Mouse (Mus musculus) olfactory bulb, adult 2 months (tissue): Measurements from ENCODE around the gene Cacna1a. TPM values are rescaled to one million over a fixed set of nuclear protein-coding genes. Genes with fewer than 3 reads are reported as not detected.

Experiments
- H3K27ac ChIP-seq: fragments of 200-500 bp; 2 replicates; pipeline ENCODE4 v1.5.1; 2012; ENCODE audit warnings: low read depth, low read length; ENCODE audit not compliant: insufficient read depth
- H3K4me1 ChIP-seq: fragments of 200-500 bp; 2 replicates; pipeline ENCODE4 v1.6.1; 2012; ENCODE audit warnings: low read length; ENCODE audit not compliant: control insufficient read depth, insufficient read depth
- H3K4me3 ChIP-seq: fragments of 200-500 bp; 2 replicates; pipeline ENCODE4 v1.5.1; 2012; ENCODE audit warnings: mild to moderate bottlenecking, low read depth, low read length, moderate library complexity; ENCODE audit not compliant: insufficient read depth
- CTCF ChIP-seq: fragments of 200-500 bp; IDR thresholded peaks from 2 replicates; pipeline ENCODE4 v1.5.1; 2012; ENCODE audit warnings: low read depth, mild to moderate bottlenecking, low read length, moderate library complexity; ENCODE audit not compliant: insufficient read depth
- POLR2A ChIP-seq: fragments of 200-500 bp; IDR thresholded peaks from 2 replicates; pipeline ENCODE4 v1.6.1; 2012; ENCODE audit warnings: mild to moderate bottlenecking, low read depth, low read length, moderate library complexity; ENCODE audit not compliant: insufficient read depth
- WGBS: fragments of 180-500 bp; shearing (Covaris S2); methylation state at CpG from one replicate; pipeline ENCODE4 v1.1.7; 2018; 5-methylcytosine and 5-hydroxymethylcytosine counted together
- polyA plus RNA-seq: library from polyadenylated mRNA; stranded (reverse); fragments of >200 nt; gene quantifications from 2 replicates; pipeline ENCODE4 v1.2.4, GENCODE M21; 2012; ENCODE audit warnings: low replicate concordance; ENCODE audit not compliant: missing spikeins, insufficient read depth, insufficient read length

The Cacna1a gene
- polyA plus RNA-seq, 1 experiment = not detected

GRCm38 (mm10) chr8:84533341-84533740, 145.1 kb downstream of the Cacna1a start:
- H3K4me1 ChIP-seq = no peaks in the 10 kb centered on the region; the same call in 1 of the 2 replicates
- WGBS = 78% methylated on average over 4 of the region's 4 CpGs
- TF ChIP-seq POLR2A = no peak
- TF ChIP-seq CTCF = no peak
- H3K27ac ChIP-seq = no peak overlapping the region
- H3K4me3 ChIP-seq = no peak overlapping the region

DNA sequence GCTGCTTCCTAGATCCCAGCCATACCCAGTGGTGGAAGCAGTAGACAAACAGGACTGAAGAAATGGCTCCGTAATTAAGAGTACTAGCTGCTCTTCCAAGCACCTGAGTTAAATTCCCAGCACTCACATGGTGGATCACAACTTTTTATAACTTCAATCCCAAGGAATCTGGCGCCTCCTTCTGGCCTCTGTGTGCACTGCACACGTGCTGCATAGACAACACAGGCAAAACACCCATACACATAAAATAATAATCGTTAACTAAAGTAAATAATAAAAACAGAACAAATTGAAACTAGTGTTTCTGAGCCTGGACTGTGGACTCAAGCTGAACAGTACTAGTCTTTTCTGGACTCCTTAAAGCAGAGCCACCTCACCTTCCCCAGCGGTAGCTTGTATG, 148.7 kb downstream of the Cacna1a start:
- Histone ChIP-seq H3K27ac (no peak overlapping the region), H3K4me3 (no peak overlapping the region), H3K4me1 (peaks cover 4% of the 10 kb centered on the region; the same call in 1 of the 2 replicates)
- TF ChIP-seq POLR2A (no peak), CTCF (no peak)
- WGBS = 88% methylated on average over 5 of the region's 5 CpGs

DNA sequence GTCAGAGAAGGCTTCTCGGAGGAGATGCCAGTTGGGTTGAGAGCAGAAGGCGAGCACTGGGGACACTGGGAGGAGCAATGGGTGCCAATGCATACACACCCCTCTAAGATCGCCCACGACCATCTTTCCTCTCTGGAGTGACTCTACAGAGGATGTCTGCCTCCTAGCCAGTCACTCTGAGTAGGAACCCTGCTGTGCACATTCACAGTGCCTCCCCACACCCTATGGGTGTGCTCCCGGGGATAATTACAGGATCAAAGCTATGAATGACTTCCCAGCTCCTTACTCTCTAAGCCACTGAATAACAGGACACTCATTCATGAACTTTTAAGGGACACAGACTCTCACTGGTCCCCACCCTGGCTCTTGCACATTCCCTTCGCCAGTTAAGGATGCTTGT, 151.1 kb downstream of the Cacna1a start:
- Histone ChIP-seq H3K4me1 (peaks cover 4% of the 10 kb centered on the region; the same call in 1 of the 2 replicates), H3K27ac (no peak overlapping the region), H3K4me3 (no peak overlapping the region)
- WGBS = 30% methylated on average over 6 of the region's 6 CpGs
- TF ChIP-seq POLR2A = no peak

GRCm38 (mm10) chr8:84542481-84542880, 154.2 kb downstream of the Cacna1a start:
- Histone ChIP-seq H3K27ac (no peak overlapping the region), H3K4me1 (peaks cover 4% of the 10 kb centered on the region; the same call in 1 of the 2 replicates), H3K4me3 (no peak overlapping the region)
- TF ChIP-seq CTCF (no peak), POLR2A (no peak)
- WGBS = 76% methylated on average over 7 of the region's 7 CpGs

- TF ChIP-seq CTCF (no peak), POLR2A (no peak)
- Histone ChIP-seq H3K4me3 (no peak overlapping the region), H3K27ac (no peak overlapping the region), H3K4me1 (no peaks in the 10 kb centered on the region)
- WGBS = 90% methylated on average over 3 of the region's 3 CpGs
Measured at GRCm38 (mm10) chr8:84545522-84545921, 157.3 kb downstream of the Cacna1a start.

DNA sequence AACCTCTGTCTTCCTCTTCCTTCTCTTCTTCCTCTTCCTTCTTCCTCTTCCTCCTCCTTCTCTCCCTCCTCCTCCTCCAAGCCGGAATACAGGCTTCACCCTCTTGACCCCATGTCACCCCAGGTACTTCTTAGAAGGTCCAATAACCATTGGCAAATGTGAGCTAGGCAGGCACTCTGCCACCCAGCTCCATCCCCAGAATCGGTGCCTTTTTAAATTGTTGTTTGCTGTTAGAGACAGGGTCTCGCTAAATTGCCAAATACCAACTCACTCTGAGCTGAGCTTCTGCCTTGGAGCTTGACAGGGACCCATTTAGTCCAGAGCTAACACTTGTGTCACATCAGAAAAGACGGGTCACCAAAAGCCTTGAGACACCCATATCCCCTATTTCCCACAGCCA, 164.2 kb downstream of the Cacna1a start:
- TF ChIP-seq POLR2A (no peak), CTCF (no peak)
- H3K27ac ChIP-seq = no peak overlapping the region
- 77% methylated on average over 4 of the region's 4 CpGs for WGBS
- H3K4me3 ChIP-seq = no peak overlapping the region
- H3K4me1 ChIP-seq = peaks cover 20% of the 10 kb centered on the region

DNA sequence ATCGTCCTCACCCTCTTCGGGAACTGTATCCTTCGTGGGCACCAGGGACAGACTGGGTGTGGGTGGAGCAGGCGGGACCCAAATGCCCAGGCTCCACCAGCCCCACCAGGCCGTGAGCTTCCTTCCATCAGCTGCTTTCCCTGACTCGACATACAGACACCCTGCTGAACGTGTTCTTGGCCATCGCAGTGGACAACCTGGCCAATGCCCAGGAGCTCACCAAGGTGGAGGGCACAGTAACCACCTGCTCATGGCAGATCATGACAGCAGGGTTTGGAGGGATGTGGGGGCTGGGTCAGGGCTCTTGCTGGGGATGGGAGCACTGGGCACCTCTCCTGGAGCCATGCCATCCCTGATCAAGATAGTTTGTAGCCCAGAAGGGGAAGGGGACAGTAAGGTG, 164.9 kb downstream of the Cacna1a start:
- TF ChIP-seq POLR2A (no peak), CTCF (no peak)
- H3K27ac ChIP-seq = no peak overlapping the region
- WGBS = 81% methylated on average over 8 of the region's 8 CpGs
- peaks cover 23% of the 10 kb centered on the region for H3K4me1 ChIP-seq
- H3K4me3 ChIP-seq = no peak overlapping the region

GRCm38 (mm10) chr8:84553617-84554016, 165.4 kb downstream of the Cacna1a start:
- Histone ChIP-seq H3K4me1 (peaks cover 26% of the 10 kb centered on the region), H3K27ac (no peak overlapping the region), H3K4me3 (no peak overlapping the region)
- 86% methylated on average over 4 of the region's 4 CpGs for WGBS
- TF ChIP-seq POLR2A (no peak), CTCF (no peak)

DNA sequence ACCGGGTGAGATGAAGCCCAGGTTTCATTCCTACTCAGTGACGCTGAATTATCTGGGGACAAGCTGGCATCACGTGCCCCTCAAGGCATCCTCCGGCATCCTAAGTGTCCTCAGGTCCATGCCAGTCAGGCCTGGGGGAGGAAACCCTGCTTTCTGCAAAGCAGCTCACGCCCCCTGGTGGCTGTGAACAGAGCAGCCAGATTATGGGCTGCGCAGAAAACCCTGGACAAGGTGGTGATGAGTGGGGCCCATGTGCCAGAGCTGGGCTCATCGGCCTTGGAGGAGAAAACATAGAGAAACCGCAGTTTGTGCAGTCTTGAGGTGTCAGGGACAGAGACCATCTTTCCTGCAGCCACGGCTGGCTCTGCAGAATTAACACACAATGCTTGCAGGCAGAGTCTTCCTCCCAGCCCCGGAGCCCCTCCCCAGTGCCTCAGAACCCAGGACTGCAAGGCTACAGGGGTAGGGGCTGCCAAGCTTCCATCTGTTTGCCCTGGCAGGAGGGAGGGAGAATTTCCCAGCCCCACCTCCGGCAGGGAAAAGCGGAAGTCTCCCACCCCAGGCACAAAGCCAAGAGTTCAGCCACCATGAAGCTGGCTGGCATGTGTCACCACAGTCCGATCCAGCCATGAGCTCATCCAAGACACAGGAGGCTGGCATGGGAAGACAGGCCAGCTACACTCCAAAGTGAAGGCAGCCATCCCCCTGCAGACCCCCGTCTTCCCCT, 166.2 kb downstream of the Cacna1a start:
- Histone ChIP-seq H3K4me1 (peaks cover 29% of the 10 kb centered on the region), H3K4me3 (no peak overlapping the region), H3K27ac (no peak overlapping the region)
- TF ChIP-seq POLR2A = no peak
- peak; percentile 88 for TF ChIP-seq CTCF
- WGBS = 32% methylated on average over 14 of the region's 14 CpGs
